Mouse (Mus musculus) kidney, adult 18-20 months (tissue): ENCODE measurements around the gene Wdr74.
"Not testable (repeated sequence)": the region's sequence is repeated elsewhere in the genome, so short reads cannot be mapped to it uniquely, and the experiment has no call there.

Experiments
- DNase-seq: peaks from one replicate; pipeline ENCODE4 v3.0.0; 2021

The Wdr74 gene

GRCm38 (mm10) chr19:8716767-8717475 lies 18.7 kb upstream of the Wdr74 start:
- no peak for DNase-seq

GRCm38 (mm10) chr19:8718357-8718756 lies 17.3 kb upstream of the Wdr74 start:
- peak; percentile 57 for DNase-seq

GRCm38 (mm10) chr19:8719037-8719436 lies 16.6 kb upstream of the Wdr74 start:
- not testable (repeated sequence) for DNase-seq

- no peak for DNase-seq
These were observed 14.2 kb upstream of the Wdr74 start for GRCm38 (mm10) chr19:8721378-8721777.

- no peak for DNase-seq
These were observed 13.6 kb upstream of the Wdr74 start for GRCm38 (mm10) chr19:8722021-8722420.

- DNase-seq = no peak
These were observed 13.1 kb upstream of the Wdr74 start for GRCm38 (mm10) chr19:8722559-8722906.

GRCm38 (mm10) chr19:8722907-8723573 lies 12.6 kb upstream of the Wdr74 start, which contains the start of gene Slc3a2:
Slc3a2 (minus strand) TSS chr19:8723369.
- DNase-seq = peak; percentile 96

GRCm38 (mm10) chr19:8723574-8724346 lies 11.9 kb upstream of the Wdr74 start:
- no peak for DNase-seq

- no peak for DNase-seq
These were observed 11.2 kb upstream of the Wdr74 start for GRCm38 (mm10) chr19:8724392-8724791.

GRCm38 (mm10) chr19:8725081-8725613 lies 10.5 kb upstream of the Wdr74 start:
- DNase-seq = no peak

GRCm38 (mm10) chr19:8726609-8727390 lies 8.8 kb upstream of the Wdr74 start:
- no peak for DNase-seq

- DNase-seq = no peak
These were observed 8.0 kb upstream of the Wdr74 start for GRCm38 (mm10) chr19:8727495-8728114.

- not testable (repeated sequence) for DNase-seq
These were observed 7.1 kb upstream of the Wdr74 start for GRCm38 (mm10) chr19:8728335-8729099.

- no peak for DNase-seq
These were observed 1.3 kb upstream of the Wdr74 start for GRCm38 (mm10) chr19:8734334-8734733.

GRCm38 (mm10) chr19:8736160-8736467 lies 487 bp downstream of the Wdr74 start:
- DNase-seq = no peak

- DNase-seq = no peak
These were observed 3.3 kb downstream of the Wdr74 start for GRCm38 (mm10) chr19:8738911-8739310.

GRCm38 (mm10) chr19:8739646-8740045 lies 4.0 kb downstream of the Wdr74 start:
- DNase-seq = no peak

- DNase-seq = no peak
These were observed 5.0 kb downstream of the Wdr74 start, which contains the start of gene 1700092M07Rik for GRCm38 (mm10) chr19:8740603-8741002. 1700092M07Rik (plus strand) TSS chr19:8740718.

GRCm38 (mm10) chr19:8741243-8741869 lies 5.7 kb downstream of the Wdr74 start, which contains the start of gene Stx5a:
Stx5a (plus strand) TSS chr19:8741413.
- DNase-seq = peak; percentile 97

GRCm38 (mm10) chr19:8742176-8742575 lies 6.5 kb downstream of the Wdr74 start:
- DNase-seq = no peak

GRCm38 (mm10) chr19:8745382-8745781 lies 9.8 kb downstream of the Wdr74 start:
- DNase-seq = no peak
